Mouse (Mus musculus) limb, embryonic 11.5 days (tissue): ENCODE data around the gene Idnk. TPM values are rescaled to one million over a fixed set of nuclear protein-coding genes. Genes with fewer than 3 reads are reported as not detected.
"Not testable (repeated sequence)": the region's sequence is repeated elsewhere in the genome, so short reads cannot be mapped to it uniquely, and the experiment has no call there.

ENCODE experiments used
- ATAC-seq: fragments of 200-750 bp; cut with Nextera tagmentation; 2 replicates; pipeline ENCODE4 v1.8.0; 2017; ENCODE audit warnings: low read depth; ENCODE audit not compliant: insufficient number of reproducible peaks, low FRiP score, low TSS enrichment
- DNase-seq: peaks from one replicate; pipeline ENCODE4 v3.0.0-alpha.2; 2015; ENCODE audit warnings: low spot score
- H3K27ac ChIP-seq: fragments of 300-500 bp; sonication (generic); replicated peaks from 2 replicates; pipeline ENCODE4 v1.5.1; 2014; ENCODE audit warnings: low read depth, mild to moderate bottlenecking, low read length
- H3K27me3 ChIP-seq: fragments of 300-500 bp; sonication (generic); 2 replicates; pipeline ENCODE4 v1.6.1; 2014; ENCODE audit warnings: mild to moderate bottlenecking, low read length, mixed read lengths; ENCODE audit not compliant: control insufficient read depth, insufficient read depth
- H3K36me3 ChIP-seq: fragments of 300-500 bp; sonication (generic); 2 replicates; pipeline ENCODE4 v1.6.1; 2014; ENCODE audit warnings: mild to moderate bottlenecking, low read length, moderate library complexity, mixed read lengths; ENCODE audit not compliant: control insufficient read depth, insufficient read depth
- H3K4me1 ChIP-seq: fragments of 300-500 bp; sonication (generic); 2 replicates; pipeline ENCODE4 v1.6.1; 2014; ENCODE audit warnings: low read length, mixed read lengths; ENCODE audit not compliant: control insufficient read depth, insufficient read depth
- H3K4me2 ChIP-seq: fragments of 300-500 bp; sonication (generic); 2 replicates; pipeline ENCODE4 v1.6.1; 2014; ENCODE audit warnings: low read depth, mild to moderate bottlenecking, moderate library complexity; ENCODE audit not compliant: severe bottlenecking
- H3K4me3 ChIP-seq: fragments of 300-500 bp; sonication (generic); 2 replicates; pipeline ENCODE4 v1.5.1; 2014; ENCODE audit warnings: low read depth, low read length
- H3K9ac ChIP-seq: fragments of 300-500 bp; sonication (generic); 2 replicates; pipeline ENCODE4 v1.6.1; 2014; ENCODE audit warnings: mild to moderate bottlenecking, low read length
- H3K9me3 ChIP-seq: fragments of 300-500 bp; sonication (generic); 2 replicates; pipeline ENCODE4 v1.6.1; 2016; ENCODE audit warnings: low read length; ENCODE audit not compliant: control insufficient read depth
- WGBS: fragments of 180-500 bp; shearing (Covaris S2); extraction: QIAGEN DNeasy Blood & Tissue Kit; methylation state at CpG from one replicate; pipeline ENCODE4 v1.1.7; 2014; 5-methylcytosine and 5-hydroxymethylcytosine counted together
- polyA plus RNA-seq: library from polyadenylated mRNA; unstranded; fragments of >200 nt; fragmentation: Nextera tagmentation; extraction: Ambion mirVana; gene quantifications from 2 replicates; pipeline ENCODE4 v1.2.1, GENCODE M21; 2014

Gene Idnk
- polyA plus RNA-seq, 1 experiment from 2014 or later, result 42.1 TPM

DNA sequence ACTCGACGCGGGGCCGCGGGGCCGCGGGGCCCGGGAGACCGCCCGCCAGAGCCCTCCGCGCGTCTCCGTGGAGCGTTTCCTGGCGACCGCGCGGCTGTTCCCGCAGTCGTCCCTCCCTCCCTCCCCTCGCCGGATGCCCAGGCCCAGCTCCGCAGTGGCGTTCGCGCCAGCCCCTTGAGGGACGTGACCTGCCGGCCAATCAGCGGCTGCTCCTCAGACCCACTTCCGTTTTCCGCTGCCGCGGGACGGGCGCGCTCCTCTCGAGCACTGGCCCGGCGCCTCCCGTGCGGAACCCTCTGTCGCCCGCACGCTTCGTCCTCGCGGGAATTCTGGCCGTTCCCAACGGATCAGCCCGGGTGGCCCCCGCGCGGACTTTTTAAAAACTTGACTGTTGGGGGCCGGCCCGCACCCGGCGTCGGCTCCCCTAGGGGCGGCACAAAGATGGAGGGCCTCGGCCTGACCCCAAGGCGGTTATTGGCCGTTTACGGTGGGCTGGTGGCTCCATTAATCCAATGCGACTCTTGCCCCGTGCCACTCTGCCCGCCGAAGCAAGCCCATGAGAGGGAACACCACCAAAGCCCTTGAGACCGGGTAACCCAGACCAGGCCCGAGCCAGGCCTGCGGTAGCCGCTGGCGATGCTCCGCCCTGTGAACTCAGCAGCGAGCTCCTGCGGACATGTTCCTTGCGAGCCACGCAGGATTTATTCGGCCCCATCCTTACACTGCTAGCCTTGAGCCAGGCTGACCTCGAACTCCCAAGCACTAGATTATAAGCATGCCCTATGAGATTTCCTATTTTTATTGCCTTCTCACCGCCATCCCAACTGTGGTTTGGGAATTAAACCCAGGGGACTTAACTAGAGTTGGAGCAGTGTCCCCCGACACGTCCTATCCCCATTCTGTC lies 28.4 kb upstream of the Idnk start:
- Histone ChIP-seq H3K36me3 (peaks cover 3% of the 10 kb centered on the region; the same call in 1 of the 2 replicates), H3K4me1 (0 out of 2 replicates have a peak, but pooled peaks cover 2% of the 10 kb centered on the region), H3K27ac (peak overlapping the region; percentile 99), H3K9ac (peak overlapping the region; percentile 100), H3K9me3 (no peaks in the 10 kb centered on the region), H3K4me2 (peak overlapping the region; percentile 54), H3K27me3 (no peaks in the 10 kb centered on the region), H3K4me3 (peak overlapping the region; percentile 100)
- DNase-seq (peak; percentile 95), ATAC-seq (peak; percentile 96)
- WGBS, result under 1% methylated on average over 79 of the region's 83 CpGs

DNA sequence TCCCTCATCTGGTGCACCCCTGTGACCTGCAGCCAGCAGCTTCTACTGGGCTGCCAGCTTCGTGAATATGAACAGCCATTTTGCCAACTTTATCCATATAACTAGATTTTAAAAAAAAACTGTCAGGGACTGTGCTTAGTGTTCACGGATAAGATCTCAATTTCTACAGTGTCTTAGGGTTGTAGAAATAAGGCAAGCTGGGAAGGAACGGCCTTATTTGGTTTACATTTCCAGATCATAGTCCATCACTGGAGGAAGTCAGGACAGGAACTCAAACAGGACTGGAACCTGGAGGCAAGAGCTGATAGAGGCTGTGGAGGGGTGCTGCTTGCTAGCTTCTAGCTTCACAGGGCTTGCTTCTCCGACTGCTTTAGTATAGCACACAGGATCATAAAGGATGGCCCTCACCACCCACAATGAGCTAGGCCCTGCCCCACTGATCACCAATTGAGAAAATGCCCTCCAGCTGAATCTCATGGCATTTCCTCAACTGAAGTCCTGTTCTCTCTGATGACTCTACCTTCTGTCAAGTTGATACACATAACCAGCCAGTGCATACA lies 27.7 kb upstream of the Idnk start:
- H3K4me3 ChIP-seq, result peak overlapping the region; percentile 100
- peak overlapping the region; percentile 54 for H3K4me2 ChIP-seq
- peak overlapping the region; percentile 100 for H3K9ac ChIP-seq
- peak overlapping the region; percentile 99 for H3K27ac ChIP-seq
- no peaks in the 10 kb centered on the region; the same call in 1 of the 2 replicates for H3K9me3 ChIP-seq
- no peaks in the 10 kb centered on the region for H3K27me3 ChIP-seq
- H3K36me3 ChIP-seq, result peaks cover 3% of the 10 kb centered on the region; the same call in 1 of the 2 replicates
- ATAC-seq, result 0 out of 2 replicates have a peak, but pooled peaks have one; percentile 0
- 37% methylated on average over 4 of the region's 4 CpGs for WGBS
- H3K4me1 ChIP-seq, result 0 out of 2 replicates have a peak, but pooled peaks cover 2% of the 10 kb centered on the region
- no peak for DNase-seq

DNA sequence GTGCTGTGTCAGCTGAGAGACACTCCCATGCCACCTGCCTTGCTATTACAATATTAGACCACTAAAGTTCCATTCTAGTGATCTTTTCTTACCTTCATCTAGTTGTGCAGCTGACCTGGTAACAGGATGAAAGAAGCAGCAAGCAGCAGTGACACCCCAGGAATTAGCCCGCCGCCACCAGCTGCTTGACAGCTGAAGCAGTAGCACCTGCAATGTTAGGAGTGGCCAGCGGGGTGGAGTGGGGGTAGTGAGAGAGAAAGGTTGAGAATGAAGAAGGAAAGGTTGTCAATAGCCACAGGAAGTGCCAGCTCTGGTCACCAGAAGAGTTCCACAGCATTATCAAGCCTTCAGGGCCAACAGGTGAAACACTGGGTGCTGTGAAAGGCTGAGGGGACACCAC lies 25.8 kb upstream of the Idnk start:
- H3K27ac ChIP-seq, result no peak overlapping the region
- no peaks in the 10 kb centered on the region for H3K27me3 ChIP-seq
- no peak overlapping the region for H3K4me3 ChIP-seq
- H3K9me3 ChIP-seq, result peaks cover 3% of the 10 kb centered on the region; the same call in 1 of the 2 replicates
- 45% methylated on average over 3 of the region's 3 CpGs for WGBS
- DNase-seq (no peak), ATAC-seq (no peak)
- H3K4me2 ChIP-seq, result no peak overlapping the region
- peaks cover 3% of the 10 kb centered on the region; the same call in 1 of the 2 replicates for H3K36me3 ChIP-seq
- H3K4me1 ChIP-seq, result no peaks in the 10 kb centered on the region
- H3K9ac ChIP-seq, result no peak overlapping the region

DNA sequence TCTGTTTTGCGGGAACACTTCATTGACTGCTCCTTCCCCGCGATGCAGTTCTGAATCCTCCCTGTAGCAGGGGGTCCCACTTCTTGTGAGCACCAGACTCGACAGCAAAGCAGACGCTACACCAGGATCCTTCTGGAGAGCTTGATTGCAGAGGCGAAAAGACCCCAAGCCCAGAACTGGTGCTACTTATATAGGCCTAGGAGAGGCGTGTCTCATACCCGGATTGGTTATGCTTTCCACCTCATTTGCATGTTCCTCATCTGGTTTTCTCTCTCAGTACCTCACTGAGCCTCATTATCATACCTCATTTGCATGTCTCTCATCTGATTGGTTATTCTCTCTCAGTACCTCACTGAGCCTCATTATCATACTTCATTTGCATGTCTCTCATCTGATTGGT lies 10.8 kb upstream of the Idnk start:
- not testable (repeated sequence) for H3K4me2 ChIP-seq, H3K36me3 ChIP-seq, H3K9me3 ChIP-seq, DNase-seq, H3K4me3 ChIP-seq, H3K9ac ChIP-seq, ATAC-seq, H3K27ac ChIP-seq, H3K4me1 ChIP-seq, H3K27me3 ChIP-seq
- WGBS, result 96% methylated on average over 8 of the region's 8 CpGs

DNA sequence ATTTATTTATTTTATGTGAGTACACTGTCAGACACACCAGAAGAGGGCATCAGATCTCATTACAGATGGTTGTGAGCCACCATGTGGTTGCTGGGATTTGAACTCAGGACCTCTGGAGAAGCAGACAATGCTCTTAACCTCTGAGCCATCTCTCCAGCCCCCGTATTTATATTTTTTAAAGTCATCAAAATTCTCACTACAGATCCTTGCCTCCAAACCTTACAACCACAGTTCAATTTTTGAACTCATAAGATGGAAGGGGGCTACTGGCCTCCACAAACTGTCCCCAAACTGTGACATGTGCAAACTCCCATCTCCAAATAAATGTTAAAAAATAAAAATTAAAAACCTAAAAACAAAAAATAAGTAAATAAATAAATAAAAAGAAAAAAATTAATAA lies 9.7 kb upstream of the Idnk start:
- H3K36me3 ChIP-seq, result no peaks in the 10 kb centered on the region
- no peaks in the 10 kb centered on the region for H3K27me3 ChIP-seq
- no peak overlapping the region for H3K4me3 ChIP-seq
- no peak overlapping the region for H3K4me2 ChIP-seq
- no peaks in the 10 kb centered on the region for H3K9me3 ChIP-seq
- ATAC-seq (no peak), DNase-seq (no peak)
- H3K4me1 ChIP-seq, result no peaks in the 10 kb centered on the region
- 91% methylated on average over 1 of the region's 1 CpGs for WGBS
- H3K27ac ChIP-seq, result no peak overlapping the region
- no peak overlapping the region for H3K9ac ChIP-seq

DNA sequence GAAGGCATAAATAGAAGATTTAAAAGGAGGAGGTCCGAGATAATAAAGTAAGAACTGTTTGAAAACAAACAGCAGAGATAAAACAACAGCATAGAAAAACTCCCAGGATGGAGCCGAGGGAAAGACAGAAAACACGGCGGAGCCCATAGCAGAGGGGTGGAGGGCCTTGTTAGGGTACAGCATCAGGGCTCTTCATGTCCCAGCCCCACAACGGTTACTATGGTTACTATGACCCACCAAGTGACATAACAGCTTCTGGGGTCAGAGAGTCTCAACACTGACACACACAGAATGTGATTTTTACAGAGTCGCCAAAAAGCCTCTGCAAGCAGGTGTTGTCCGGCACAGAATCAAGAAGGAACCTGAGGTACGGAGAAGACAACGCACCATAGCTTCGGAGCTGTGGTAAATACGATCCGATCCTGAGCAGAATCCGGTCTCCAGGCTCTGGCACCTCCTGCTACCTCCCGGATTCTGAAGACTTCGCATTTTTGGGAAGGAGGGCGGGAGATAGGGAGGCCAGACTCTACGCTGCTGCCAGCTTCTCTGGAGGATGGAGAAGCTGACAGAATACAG lies 9.1 kb upstream of the Idnk start:
- no peak overlapping the region for H3K27ac ChIP-seq
- peak overlapping the region; percentile 19 for H3K4me3 ChIP-seq
- ATAC-seq (0 out of 2 replicates have a peak, but pooled peaks have one; percentile 35), DNase-seq (peak; percentile 83)
- no peaks in the 10 kb centered on the region for H3K27me3 ChIP-seq
- no peaks in the 10 kb centered on the region for H3K4me1 ChIP-seq
- no peaks in the 10 kb centered on the region for H3K9me3 ChIP-seq
- H3K36me3 ChIP-seq, result no peaks in the 10 kb centered on the region
- H3K9ac ChIP-seq, result no peak overlapping the region
- H3K4me2 ChIP-seq, result peak overlapping the region; percentile 53
- under 1% methylated on average over 17 of the region's 17 CpGs for WGBS

DNA sequence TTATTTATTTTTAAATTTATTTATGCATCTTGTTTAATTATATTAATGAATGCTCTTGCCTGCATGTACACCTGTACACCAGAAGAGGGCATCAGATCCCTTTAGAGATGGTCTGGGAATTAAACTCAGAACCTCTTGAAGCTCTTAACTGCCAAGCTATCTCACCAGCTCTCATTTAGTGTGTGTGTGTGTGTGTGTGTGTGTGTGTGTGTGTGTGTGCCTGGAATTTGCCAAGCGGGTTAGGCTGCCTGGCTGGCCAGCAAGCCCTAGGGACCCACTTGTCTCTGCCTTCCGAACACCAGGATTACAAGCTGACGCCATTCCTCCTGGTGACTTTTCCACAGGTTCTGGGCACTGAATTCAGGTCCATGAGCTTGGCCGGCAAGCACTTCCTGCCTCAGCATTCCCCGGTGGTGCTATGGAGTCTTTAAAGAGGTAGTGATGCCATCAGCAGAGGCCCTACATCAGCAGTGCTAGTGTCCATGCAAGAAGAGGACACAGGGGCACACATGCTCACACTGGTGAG lies 8.4 kb upstream of the Idnk start:
- H3K4me3 ChIP-seq, result no peak overlapping the region
- WGBS, result 45% methylated on average over 5 of the region's 5 CpGs
- no peak for ATAC-seq
- H3K36me3 ChIP-seq, result no peaks in the 10 kb centered on the region
- no peaks in the 10 kb centered on the region for H3K27me3 ChIP-seq
- H3K9me3 ChIP-seq, result no peaks in the 10 kb centered on the region
- H3K4me2 ChIP-seq, result peak overlapping the region; percentile 53
- H3K9ac ChIP-seq, result no peak overlapping the region
- no peak for DNase-seq
- no peak overlapping the region for H3K27ac ChIP-seq
- H3K4me1 ChIP-seq, result no peaks in the 10 kb centered on the region

DNA sequence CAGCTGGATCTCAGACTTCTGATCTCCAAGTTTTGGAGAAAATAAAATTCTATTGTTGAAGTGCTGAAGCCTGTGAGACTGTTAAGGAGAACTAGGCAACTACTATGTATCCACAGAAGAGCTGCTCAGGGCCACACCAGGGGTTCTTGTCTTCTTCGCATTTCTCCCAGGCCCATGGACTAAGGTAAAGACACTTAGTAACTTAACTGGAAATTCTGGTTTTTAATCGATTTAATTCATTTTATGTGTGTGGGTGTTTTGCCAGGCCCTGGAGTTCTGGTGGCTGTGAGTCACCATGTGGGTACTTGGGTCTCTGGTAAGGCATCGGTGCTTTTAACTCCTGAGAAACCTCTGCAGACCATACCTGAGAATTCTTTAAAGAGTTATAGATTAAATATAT lies 7.8 kb upstream of the Idnk start:
- ATAC-seq (no peak), DNase-seq (no peak)
- Histone ChIP-seq H3K4me3 (no peak overlapping the region), H3K4me2 (no peak overlapping the region), H3K4me1 (no peaks in the 10 kb centered on the region), H3K9me3 (no peaks in the 10 kb centered on the region), H3K27ac (no peak overlapping the region), H3K36me3 (no peaks in the 10 kb centered on the region), H3K9ac (no peak overlapping the region), H3K27me3 (no peaks in the 10 kb centered on the region)
- 84% methylated on average over 3 of the region's 3 CpGs for WGBS
